Mouse (Mus musculus) cerebellum, adult 2 months (tissue): Measurements from ENCODE around the gene Lhb.

ENCODE experiments used
- CTCF ChIP-seq: fragments of 200-500 bp; IDR thresholded peaks from 2 replicates; pipeline ENCODE4 v1.5.1; 2011; ENCODE audit warnings: low read depth, mild to moderate bottlenecking, control low read depth, low read length, moderate library complexity, borderline replicate concordance; ENCODE audit not compliant: insufficient read depth
- POLR2A ChIP-seq: fragments of 200-500 bp; IDR thresholded peaks from 2 replicates; pipeline ENCODE4 v1.6.1; 2011; ENCODE audit warnings: low read length, control low read depth, borderline replicate concordance; ENCODE audit not compliant: insufficient read depth

DNA sequence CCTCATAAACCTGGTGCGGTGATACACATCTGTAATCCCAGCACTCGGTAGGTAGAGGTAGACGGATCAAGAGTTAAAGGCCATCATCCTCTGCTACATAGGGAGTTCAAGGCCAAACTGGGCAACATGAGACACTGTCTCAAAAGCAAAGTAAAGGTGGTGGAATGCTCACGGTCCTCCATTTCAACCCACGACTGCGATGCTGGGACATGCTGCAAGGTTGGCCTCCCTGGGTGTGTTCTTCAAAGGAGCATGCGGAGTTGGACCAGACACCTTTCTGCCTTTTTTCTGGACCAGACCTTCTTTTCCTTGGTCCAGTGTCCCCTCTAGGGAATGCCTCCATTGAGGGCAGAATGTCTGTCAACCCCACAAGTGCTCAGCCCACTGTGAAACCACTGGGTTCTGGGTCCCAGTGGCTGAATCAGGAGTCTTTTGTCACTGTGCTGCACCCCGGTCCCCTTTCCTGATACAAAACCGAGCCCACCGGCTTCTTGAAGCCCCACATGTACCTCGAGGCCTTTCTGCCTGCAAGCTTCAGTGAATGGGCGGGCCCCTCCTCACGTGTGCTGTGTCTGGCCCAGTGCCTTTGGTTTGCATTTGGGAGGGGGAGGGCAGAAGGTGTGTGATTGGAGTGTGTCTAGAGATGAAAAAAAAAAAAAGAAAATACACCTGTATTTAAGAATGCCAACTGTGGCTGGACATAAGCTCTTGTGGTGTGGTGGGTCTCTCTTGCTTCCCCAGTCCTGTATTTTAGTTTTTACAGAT lies 35.5 kb downstream of the Lhb start:
- TF ChIP-seq POLR2A (no peak), CTCF (no peak)
